Mouse (Mus musculus): ENCODE results near the gene Gm5751.
"Not testable (repeated sequence)": the region's sequence is repeated elsewhere in the genome, so short reads cannot be mapped to it uniquely, and the experiment has no call there.

The Gm5751 gene

DNA sequence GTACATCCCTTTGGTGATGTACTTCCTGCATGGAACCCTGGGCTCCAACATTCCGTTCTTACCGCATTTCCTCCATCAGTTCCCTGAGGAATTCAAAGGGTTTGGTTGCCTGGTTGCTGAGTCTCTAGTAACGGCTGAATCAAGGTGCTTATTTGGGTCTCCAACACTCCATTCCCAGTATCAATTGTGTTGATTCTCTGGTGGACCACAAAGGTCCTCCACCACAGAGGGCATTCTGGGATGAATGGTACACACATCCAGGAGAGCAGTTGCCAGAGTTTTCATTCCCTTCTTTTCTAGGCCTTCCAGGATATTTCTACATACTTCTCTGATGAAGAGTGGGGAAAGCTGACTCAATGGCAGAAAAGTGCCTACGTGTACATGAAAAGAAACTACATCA is at the start of gene Gm5751:
Gene Gm5751, plus strand, starts transcription at position 301 of the 400 bp plus-strand sequence.
- not testable (repeated sequence) for DNase-seq (ENCODE audit: low read depth, low spot score)

GRCm38 (mm10) chrX:8832043-8832442 is 42.0 kb upstream of the Gm5751 start:
- DNase-seq (ENCODE audit: low read depth, low spot score): peak; percentile 42

- DNase-seq (ENCODE audit: low read depth, low spot score): no peak
Observed at GRCm38 (mm10) chrX:8843694-8844093, 30.4 kb upstream of the Gm5751 start, which contains the start of gene Gm6592. Gene Gm6592 (plus strand): TSS chrX:8843994.

GRCm38 (mm10) chrX:8852486-8852885 is 21.6 kb upstream of the Gm5751 start:
- DNase-seq (ENCODE audit: low read depth, low spot score): no peak

GRCm38 (mm10) chrX:8864331-8864730 is 9.7 kb upstream of the Gm5751 start:
- peak; percentile 84 for DNase-seq (ENCODE audit: low read depth, low spot score)

- DNase-seq (ENCODE audit: low read depth, low spot score): no peak
Observed at GRCm38 (mm10) chrX:8884336-8884735, 10.3 kb downstream of the Gm5751 start.

GRCm38 (mm10) chrX:8891975-8892342 is 17.9 kb downstream of the Gm5751 start:
- DNase-seq (ENCODE audit: low read depth, low spot score): no peak

GRCm38 (mm10) chrX:8892343-8893155 is 18.5 kb downstream of the Gm5751 start, which contains the start of gene B630019K06Rik:
Gene B630019K06Rik (plus strand): TSS chrX:8892382.
- peak; percentile 54 for DNase-seq (ENCODE audit: low read depth, low spot score)

DNA sequence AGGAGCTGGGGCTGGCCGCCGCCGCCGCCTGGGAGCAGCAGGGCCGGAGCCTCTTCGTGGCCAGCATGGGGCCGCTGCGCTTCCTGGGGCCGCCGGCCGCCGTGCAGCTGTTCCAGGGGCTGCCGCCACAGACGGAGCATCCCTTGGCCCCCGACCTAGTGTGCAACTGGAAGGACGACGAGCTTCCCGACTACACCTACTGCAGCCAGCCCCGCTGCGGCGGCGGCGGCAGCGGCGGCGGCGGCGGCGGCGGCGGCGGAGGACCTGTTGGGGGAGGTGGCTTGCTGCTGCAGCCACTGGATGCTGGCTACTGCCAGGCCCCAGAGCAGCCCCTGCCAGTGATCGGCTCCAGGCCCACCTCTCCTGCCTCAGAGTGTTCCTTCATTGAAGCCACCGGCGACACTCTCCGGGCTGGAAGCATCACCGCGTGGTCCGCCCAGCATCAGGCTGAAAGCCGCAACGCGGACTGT is 19.2 kb downstream of the Gm5751 start:
- DNase-seq (ENCODE audit: low read depth, low spot score): peak; percentile 28

DNA sequence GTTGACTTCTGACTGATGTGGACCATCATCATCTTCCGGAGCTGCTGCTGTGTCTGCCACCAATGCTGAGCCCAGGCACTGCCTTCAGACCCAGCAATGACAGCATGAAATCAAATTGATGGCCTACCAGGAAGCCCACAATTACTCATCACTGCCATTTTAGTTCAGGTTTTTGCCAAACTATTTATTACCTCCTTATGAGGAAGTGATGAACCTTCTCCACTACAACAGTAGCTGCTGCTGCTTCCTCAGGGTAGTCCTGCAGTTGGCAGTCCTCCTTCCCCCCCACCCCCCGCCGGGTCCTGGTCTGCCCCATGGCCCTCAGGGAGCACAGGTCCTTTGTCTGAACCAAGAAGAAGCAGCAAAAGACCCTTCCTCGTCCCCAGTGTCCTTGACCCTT is 26.8 kb downstream of the Gm5751 start:
- DNase-seq (ENCODE audit: low read depth, low spot score): no peak

- DNase-seq (ENCODE audit: low read depth, low spot score): no peak
Observed at GRCm38 (mm10) chrX:8901906-8902472, 27.9 kb downstream of the Gm5751 start.

DNA sequence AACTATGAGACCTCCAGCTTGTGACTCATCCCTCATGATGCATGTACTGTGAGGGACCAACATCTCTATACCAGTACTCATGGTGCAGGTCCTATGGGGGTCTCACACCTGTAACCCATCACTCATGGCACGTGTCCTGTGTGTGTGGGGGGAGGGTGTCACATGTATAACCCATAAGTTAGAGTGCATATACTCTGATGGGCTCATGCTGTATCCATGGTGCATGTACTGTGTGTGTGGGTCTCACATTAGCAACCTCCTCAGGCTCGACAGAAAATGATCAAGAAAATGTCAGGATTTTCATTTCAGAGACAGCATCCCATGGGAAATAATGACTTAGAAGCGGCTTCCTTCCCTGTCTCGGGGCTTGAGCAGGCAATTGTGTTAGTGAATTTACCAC is 47.0 kb downstream of the Gm5751 start:
- DNase-seq (ENCODE audit: low read depth, low spot score): no peak

DNA sequence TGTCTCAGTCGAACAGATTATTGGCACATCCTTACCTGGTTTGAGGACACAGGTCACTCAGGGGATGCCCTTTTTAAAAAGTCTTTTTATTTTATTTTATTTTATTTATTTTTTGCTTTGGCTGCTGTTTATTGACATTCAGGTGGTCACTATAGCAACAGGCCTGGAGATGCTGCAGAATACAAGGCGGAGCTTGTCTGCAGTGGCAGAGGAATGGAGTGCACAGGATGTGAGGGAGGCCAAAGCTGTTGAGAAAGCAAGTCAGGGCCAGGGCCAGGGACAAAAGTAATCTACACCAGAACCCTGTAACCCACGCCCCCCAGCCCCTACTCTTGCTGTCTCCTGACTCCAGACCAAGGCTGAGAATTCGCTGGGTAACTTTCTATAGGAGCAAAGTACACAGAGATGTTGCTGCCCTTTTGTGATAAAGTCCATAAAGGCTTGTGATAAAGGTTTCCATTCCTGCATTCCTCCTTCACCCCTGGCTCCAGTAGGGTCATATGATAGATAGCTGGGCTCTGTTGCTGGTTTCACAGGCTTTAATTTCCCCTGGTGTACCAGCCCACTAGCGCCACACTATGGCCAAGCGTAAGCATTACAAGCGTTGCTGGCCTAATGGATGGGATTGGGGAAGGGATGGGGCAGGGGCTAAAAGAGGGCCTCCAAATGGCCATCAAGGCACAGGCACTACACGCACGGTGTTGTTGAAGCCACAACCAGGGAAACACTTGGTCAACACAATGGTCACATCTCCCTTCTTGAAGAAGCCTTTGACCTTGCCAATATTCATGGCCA is 48.0 kb downstream of the Gm5751 start:
- peak; percentile 4 for DNase-seq (ENCODE audit: low read depth, low spot score)

- no peak for DNase-seq (ENCODE audit: low read depth, low spot score)
Observed at GRCm38 (mm10) chrX:8927308-8927707, 53.3 kb downstream of the Gm5751 start.
